Mouse (Mus musculus) kidney, embryonic 15.5 days (tissue): ENCODE measurements at regions not wholly inside any gene's neighbourhood (a gene's known extent, or its start where the extent isn't known, plus 50 kb on each side); places are given as distances from the start of the nearest gene placed in this dataset.
A peak's percentile ranks its signal among the peaks of the same experiment; 100 is the strongest.

Experiments used
- ATAC-seq: fragments of 200-750 bp; cut with Nextera tagmentation; replicated peaks from 2 replicates; pipeline ENCODE4 v1.8.0; 2017; ENCODE audit warnings: moderate TSS enrichment; ENCODE audit not compliant: low FRiP score
- H3K27ac ChIP-seq: fragments of 300-500 bp; sonication (generic); 2 replicates; pipeline ENCODE4 v1.5.1; 2015; ENCODE audit warnings: mild to moderate bottlenecking, inconsistent platforms
- H3K27me3 ChIP-seq: fragments of 300-500 bp; sonication (generic); 2 replicates; pipeline ENCODE4 v1.6.1; 2015; ENCODE audit warnings: inconsistent platforms
- H3K36me3 ChIP-seq: fragments of 300-500 bp; sonication (generic); 2 replicates; pipeline ENCODE4 v1.6.1; 2015; ENCODE audit warnings: inconsistent platforms
- H3K4me1 ChIP-seq: fragments of 300-500 bp; sonication (generic); 2 replicates; pipeline ENCODE4 v1.6.1; 2015; ENCODE audit warnings: inconsistent platforms
- H3K4me2 ChIP-seq: fragments of 300-500 bp; sonication (generic); 2 replicates; pipeline ENCODE4 v1.6.1; 2015; ENCODE audit warnings: moderate library complexity, mild to moderate bottlenecking, inconsistent platforms
- H3K4me3 ChIP-seq: fragments of 300-500 bp; sonication (generic); replicated peaks from 2 replicates; pipeline ENCODE4 v1.5.1; 2015; ENCODE audit warnings: mild to moderate bottlenecking, inconsistent platforms
- H3K9ac ChIP-seq: fragments of 300-500 bp; sonication (generic); 2 replicates; pipeline ENCODE4 v1.6.1; 2015; ENCODE audit warnings: mild to moderate bottlenecking, inconsistent platforms
- H3K9me3 ChIP-seq: fragments of 300-500 bp; sonication (generic); replicated peaks from 2 replicates; pipeline ENCODE4 v1.6.1; 2016; ENCODE audit warnings: inconsistent platforms
- WGBS: fragments of 180-500 bp; shearing (Covaris S2); methylation state at CpG from one replicate; pipeline ENCODE4 v1.1.7; 2015; ENCODE audit warnings: mixed read lengths; 5-methylcytosine and 5-hydroxymethylcytosine counted together

DNA sequence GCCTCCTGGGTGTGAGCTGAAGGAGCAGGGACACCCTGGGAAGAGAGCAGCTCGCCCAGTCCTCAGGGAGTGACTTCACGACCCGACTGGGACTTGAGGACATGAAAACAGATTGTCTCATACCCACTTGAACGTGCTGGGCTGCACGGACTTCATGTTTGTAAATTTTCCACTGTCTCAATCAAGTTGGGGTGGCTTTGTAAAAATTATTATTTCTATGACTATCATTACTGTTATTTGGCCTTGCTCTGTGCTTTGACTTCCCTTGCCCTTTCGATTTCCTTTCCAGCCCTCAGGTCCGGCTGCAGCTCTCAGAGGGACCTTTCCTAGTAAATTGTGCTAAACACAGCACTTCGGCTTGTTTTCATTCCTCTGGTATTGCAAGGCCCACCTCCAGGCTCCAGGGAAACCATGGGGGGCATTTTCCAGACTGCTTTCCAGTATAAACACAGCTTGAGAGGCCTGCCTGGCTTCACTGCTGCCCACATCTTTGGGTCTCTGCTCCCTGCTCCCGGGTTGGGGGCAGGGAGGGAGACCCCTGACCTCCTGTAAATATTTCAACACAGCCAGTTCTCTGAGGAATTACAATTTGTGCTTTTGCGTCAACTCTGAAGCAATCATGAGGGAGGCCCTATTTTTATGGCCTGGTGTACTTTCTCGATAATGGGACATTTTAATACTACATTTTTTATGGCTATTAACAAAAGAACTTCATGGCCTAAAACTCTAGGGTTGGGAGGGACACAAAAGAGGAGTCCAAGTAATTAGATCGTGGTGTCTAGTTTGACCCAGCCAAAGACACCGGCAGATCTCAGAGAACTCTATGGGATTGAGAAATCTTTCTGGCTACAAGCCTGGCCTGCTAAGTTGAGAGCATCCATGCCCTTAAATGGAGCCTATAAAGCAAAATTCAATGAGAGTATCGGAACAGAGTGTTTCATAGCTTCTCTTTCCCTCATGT, 68.9 kb upstream of the Errfi1 start:
- no peaks in the 10 kb centered on the region for H3K9me3 ChIP-seq
- no peak; the same call in 1 of the 2 replicates for ATAC-seq
- peak overlapping the region; percentile 79 for H3K27ac ChIP-seq
- WGBS = 34% methylated on average over 14 of the region's 14 CpGs
- peaks cover 28% of the 10 kb centered on the region for H3K4me1 ChIP-seq
- H3K4me3 ChIP-seq = no peak overlapping the region
- no peak overlapping the region for H3K9ac ChIP-seq
- H3K36me3 ChIP-seq = no peaks in the 10 kb centered on the region
- no peak overlapping the region for H3K4me2 ChIP-seq
- H3K27me3 ChIP-seq = no peaks in the 10 kb centered on the region

- no peaks in the 10 kb centered on the region for H3K36me3 ChIP-seq
- no peak overlapping the region for H3K9ac ChIP-seq
- no peak overlapping the region for H3K4me3 ChIP-seq
- no peaks in the 10 kb centered on the region for H3K27me3 ChIP-seq
- peaks cover 41% of the 10 kb centered on the region for H3K4me1 ChIP-seq
- no peak overlapping the region for H3K27ac ChIP-seq
- H3K4me2 ChIP-seq = no peak overlapping the region
- ATAC-seq = no peak
- WGBS = 65% methylated on average over 3 of the region's 3 CpGs
- H3K9me3 ChIP-seq = no peaks in the 10 kb centered on the region
Measured at GRCm38 (mm10) chr4:150781304-150781703, 72.4 kb upstream of the Errfi1 start.

- H3K4me2 ChIP-seq = no peak overlapping the region
- WGBS = 74% methylated on average over 5 of the region's 5 CpGs
- H3K4me3 ChIP-seq = no peak overlapping the region
- H3K27ac ChIP-seq = no peak overlapping the region
- no peak for ATAC-seq
- H3K27me3 ChIP-seq = no peaks in the 10 kb centered on the region
- H3K9ac ChIP-seq = no peak overlapping the region
- H3K36me3 ChIP-seq = no peaks in the 10 kb centered on the region
- peaks cover 38% of the 10 kb centered on the region for H3K4me1 ChIP-seq
- peaks cover 2% of the 10 kb centered on the region; the same call in 1 of the 2 replicates for H3K9me3 ChIP-seq
Measured at GRCm38 (mm10) chr4:150779340-150779739, 74.4 kb upstream of the Errfi1 start.

- Histone ChIP-seq H3K9ac (no peak overlapping the region), H3K36me3 (no peaks in the 10 kb centered on the region), H3K4me1 (peaks cover 36% of the 10 kb centered on the region), H3K9me3 (peaks cover 7% of the 10 kb centered on the region; the same call in 1 of the 2 replicates), H3K4me3 (no peak overlapping the region), H3K4me2 (no peak overlapping the region), H3K27me3 (no peaks in the 10 kb centered on the region), H3K27ac (peak overlapping the region; percentile 70)
- ATAC-seq = no peak
- WGBS = 48% methylated on average over 8 of the region's 8 CpGs
Measured at GRCm38 (mm10) chr4:150778683-150779082, 75.0 kb upstream of the Errfi1 start.

DNA sequence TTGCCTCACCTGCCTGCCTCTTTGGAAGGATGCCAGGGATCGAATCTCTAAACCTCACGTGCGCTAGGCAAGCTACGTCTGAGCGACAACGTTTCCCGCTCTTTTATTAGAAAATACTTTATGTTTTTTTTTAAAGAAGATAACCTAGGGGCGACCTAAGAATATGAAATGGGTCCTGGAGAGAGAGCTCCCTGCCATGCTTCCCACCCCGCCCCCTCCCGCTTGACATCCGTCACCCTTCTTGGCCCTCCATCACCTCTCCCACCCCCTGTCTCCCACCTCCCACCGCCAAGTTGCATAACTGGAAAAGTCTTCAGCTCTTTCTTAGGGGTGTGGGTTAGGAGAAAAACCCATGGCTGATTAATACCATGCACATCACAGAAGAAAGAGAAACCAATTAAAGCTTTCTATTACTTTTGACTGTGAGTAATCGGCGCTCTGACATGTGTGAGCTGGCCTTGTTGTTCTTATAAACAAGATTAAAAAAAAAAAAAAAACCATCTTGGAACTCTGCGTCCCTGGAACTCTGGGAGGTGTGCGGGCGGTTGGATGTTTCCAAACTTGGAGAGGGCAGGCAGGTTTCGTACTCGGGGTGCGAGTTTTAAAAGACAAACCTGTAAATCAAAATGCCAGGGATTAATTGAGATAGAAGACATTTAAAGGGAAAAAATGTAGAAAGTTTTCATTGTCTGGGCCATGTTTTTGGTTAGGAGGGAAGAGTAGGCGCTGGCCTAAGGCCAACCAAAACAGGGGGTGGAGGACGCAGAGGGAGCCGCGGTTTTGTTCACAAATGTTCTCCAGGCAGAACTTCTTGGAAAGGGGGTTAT, 77.8 kb upstream of the Errfi1 start:
- Histone ChIP-seq H3K27me3 (no peaks in the 10 kb centered on the region), H3K4me3 (no peak overlapping the region), H3K4me1 (peaks cover 41% of the 10 kb centered on the region), H3K27ac (peak overlapping the region; percentile 54), H3K9me3 (peaks cover 7% of the 10 kb centered on the region; the same call in 1 of the 2 replicates), H3K4me2 (peak overlapping the region; percentile 13; the same call in 1 of the 2 replicates), H3K9ac (no peak overlapping the region), H3K36me3 (no peaks in the 10 kb centered on the region)
- ATAC-seq = 0 out of 2 replicates have a peak, but pooled peaks have one; percentile 12
- WGBS = 60% methylated on average over 24 of the region's 24 CpGs

DNA sequence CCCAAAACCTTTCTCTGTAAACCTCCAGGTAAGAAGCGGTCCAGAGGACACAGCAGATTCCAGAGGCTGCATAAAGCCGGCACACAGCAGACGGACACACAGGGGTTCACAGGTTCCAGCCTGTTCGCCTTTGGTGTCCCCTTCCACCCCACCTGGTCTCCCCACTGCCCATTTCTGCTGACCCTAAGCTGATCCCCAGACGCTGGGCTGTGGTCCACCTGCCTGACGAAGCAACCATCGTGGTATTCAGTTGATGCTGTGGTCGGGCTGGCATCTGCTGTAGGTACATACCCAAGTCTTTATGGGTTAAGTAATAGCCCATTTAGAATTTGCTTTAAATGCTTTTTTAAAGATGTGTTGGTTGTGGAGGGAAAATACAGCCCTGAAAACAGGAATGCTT, 78.4 kb upstream of the Errfi1 start:
- WGBS = 88% methylated on average over 8 of the region's 8 CpGs
- Histone ChIP-seq H3K36me3 (no peaks in the 10 kb centered on the region), H3K27ac (peak overlapping the region; percentile 54; the same call in 1 of the 2 replicates), H3K27me3 (no peaks in the 10 kb centered on the region), H3K4me3 (no peak overlapping the region), H3K4me1 (peaks cover 36% of the 10 kb centered on the region), H3K9ac (no peak overlapping the region), H3K9me3 (peaks cover 7% of the 10 kb centered on the region; the same call in 1 of the 2 replicates), H3K4me2 (no peak overlapping the region)
- ATAC-seq = no peak

DNA sequence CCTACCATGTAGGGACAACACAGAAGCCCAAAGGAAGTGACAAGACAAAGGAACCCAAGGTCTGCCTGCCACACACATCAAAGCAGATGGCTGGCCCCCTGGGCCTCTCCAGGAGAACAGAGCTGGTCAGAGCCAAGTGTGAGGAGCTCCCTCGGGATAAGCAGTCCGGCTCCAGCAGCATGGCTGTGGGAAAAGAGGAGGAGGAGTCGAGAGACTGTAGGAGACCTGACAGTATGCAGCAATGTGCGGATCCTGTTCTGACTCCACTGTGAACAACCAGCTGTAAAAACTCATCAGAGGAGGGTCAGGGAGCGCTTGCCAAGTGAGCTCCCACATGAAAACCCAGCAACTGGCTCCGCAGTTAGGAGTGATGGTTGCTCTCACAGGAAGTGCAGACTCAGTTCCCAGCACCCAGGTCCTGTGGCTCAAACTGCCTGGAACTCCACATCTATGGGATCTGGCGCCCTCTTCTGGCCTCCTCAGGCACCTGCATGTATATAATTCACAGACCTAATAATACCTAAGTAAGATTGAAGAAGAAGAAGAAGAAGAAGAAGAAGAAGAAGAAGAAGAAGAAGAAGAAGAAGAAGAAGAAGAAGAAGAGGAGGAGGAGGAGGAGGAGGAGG, 79.3 kb upstream of the Errfi1 start:
- ATAC-seq = no peak
- no peak overlapping the region for H3K4me3 ChIP-seq
- H3K9me3 ChIP-seq = peaks cover 7% of the 10 kb centered on the region; the same call in 1 of the 2 replicates
- H3K27me3 ChIP-seq = no peaks in the 10 kb centered on the region
- H3K4me2 ChIP-seq = no peak overlapping the region
- no peak overlapping the region for H3K27ac ChIP-seq
- H3K36me3 ChIP-seq = no peaks in the 10 kb centered on the region
- no peak overlapping the region for H3K9ac ChIP-seq
- H3K4me1 ChIP-seq = peaks cover 35% of the 10 kb centered on the region
- WGBS = 83% methylated on average over 7 of the region's 7 CpGs

DNA sequence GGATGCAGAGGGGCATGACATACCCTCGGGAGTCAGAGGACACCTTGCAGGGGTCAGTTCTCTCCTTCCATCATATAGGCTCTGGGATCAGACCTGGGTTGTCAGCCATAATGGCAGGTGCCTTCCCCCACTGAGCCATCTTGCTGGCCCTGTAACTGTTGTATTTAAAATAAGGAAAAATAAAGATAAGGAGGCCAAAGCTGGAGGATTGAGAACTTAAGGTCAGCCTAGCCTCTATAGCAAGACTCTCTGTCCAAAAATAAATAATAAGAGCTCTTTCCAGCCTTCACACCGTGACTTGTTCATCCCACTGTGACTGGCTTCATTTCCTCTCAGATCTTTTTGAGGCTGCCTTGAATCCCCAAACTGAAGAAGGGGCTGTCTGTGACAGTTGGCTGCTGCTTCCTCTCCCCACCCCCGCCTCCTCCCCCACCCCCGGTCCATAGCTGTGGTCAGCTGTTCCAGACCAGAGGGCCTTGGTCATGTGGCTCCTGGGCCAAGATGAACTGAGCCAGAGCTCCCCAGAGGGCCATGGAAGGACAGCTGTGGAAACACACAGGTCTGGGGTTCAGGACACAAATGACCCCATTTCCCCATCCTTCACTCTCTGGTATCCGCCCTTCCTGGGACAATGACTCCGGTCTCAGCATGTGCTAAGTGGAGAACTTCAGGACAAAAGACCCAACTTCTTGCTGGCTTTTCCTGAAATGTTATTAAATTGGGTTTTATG, 81.6 kb upstream of the Errfi1 start:
- WGBS = 52% methylated on average over 6 of the region's 6 CpGs
- Histone ChIP-seq H3K36me3 (no peaks in the 10 kb centered on the region), H3K4me2 (no peak overlapping the region), H3K27me3 (no peaks in the 10 kb centered on the region), H3K4me1 (peaks cover 30% of the 10 kb centered on the region), H3K4me3 (no peak overlapping the region), H3K27ac (peak overlapping the region; percentile 41; the same call in 1 of the 2 replicates), H3K9ac (no peak overlapping the region), H3K9me3 (peaks cover 7% of the 10 kb centered on the region; the same call in 1 of the 2 replicates)
- ATAC-seq = no peak

DNA sequence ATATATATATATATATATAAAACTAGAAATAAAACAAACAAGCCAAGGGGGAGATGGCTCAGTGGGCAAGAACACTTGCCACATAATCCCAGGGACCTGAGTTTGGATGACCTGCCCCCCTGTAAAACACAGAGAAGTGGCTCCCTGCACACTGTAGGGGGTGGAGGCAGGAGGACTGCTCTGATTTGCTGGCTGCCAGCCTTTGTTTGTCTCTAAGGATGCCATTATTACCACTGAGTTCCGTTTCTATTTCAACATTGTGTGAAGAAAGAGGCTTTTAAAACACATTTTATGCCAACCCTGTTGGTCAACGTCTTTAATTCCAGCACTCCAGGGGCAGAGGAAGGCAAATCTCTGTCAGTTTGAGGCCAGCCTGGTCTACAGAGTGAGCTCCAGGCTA, 82.2 kb upstream of the Errfi1 start:
- 71% methylated on average over 2 of the region's 2 CpGs for WGBS
- peaks cover 7% of the 10 kb centered on the region; the same call in 1 of the 2 replicates for H3K9me3 ChIP-seq
- H3K27me3 ChIP-seq = no peaks in the 10 kb centered on the region
- no peaks in the 10 kb centered on the region for H3K36me3 ChIP-seq
- H3K9ac ChIP-seq = no peak overlapping the region
- no peak for ATAC-seq
- peaks cover 27% of the 10 kb centered on the region for H3K4me1 ChIP-seq
- H3K4me2 ChIP-seq = no peak overlapping the region
- H3K4me3 ChIP-seq = no peak overlapping the region
- H3K27ac ChIP-seq = no peak overlapping the region

- Histone ChIP-seq H3K9me3 (peaks cover 2% of the 10 kb centered on the region; the same call in 1 of the 2 replicates), H3K9ac (no peak overlapping the region), H3K27ac (0 out of 2 replicates have a peak overlapping the region, but pooled peaks have one; percentile 7), H3K4me1 (peaks cover 16% of the 10 kb centered on the region), H3K27me3 (no peaks in the 10 kb centered on the region), H3K4me2 (no peak overlapping the region), H3K4me3 (no peak overlapping the region), H3K36me3 (no peaks in the 10 kb centered on the region)
- ATAC-seq = peak; percentile 36; the same call in 1 of the 2 replicates
- WGBS = 35% methylated on average over 7 of the region's 7 CpGs
Measured at GRCm38 (mm10) chr4:150769043-150769442, 84.7 kb upstream of the Errfi1 start.
